Mouse (Mus musculus) left cerebral cortex, adult 6 months (tissue): Measurements from ENCODE around the gene Olfr354. TPM values are rescaled to one million over a fixed set of nuclear protein-coding genes. Genes with fewer than 3 reads are reported as not detected.

ENCODE experiments used
- long read RNA-seq, 2 experiments: library from polyadenylated mRNA; unstranded; transcript quantifications; one replicate each; pipeline ENCODE4 v2.0.0; 2019 to 2020
- polyA plus RNA-seq: library from polyadenylated mRNA; unstranded; fragments of <200 nt; fragmentation: Nextera tagmentation; gene quantifications from 2 replicates; pipeline ENCODE4 v1.2.3, GENCODE M21; 2021

Gene Olfr354
- polyA plus RNA-seq, result not detected in 2 replicates
- long read RNA-seq, experiment 1, result 0 reads
- long read RNA-seq, experiment 2, result 0 reads

GRCm38 (mm10) chr2:36905380-36905779 is at the start of gene Olfr354:
Gene Olfr354 (plus strand): TSS chr2:36905680.

GRCm38 (mm10) chr2:36862560-36862959 is 42.9 kb upstream of the Olfr354 start, which contains the start of gene Olfr351:
Gene Olfr351 (minus strand): TSS chr2:36862660.

GRCm38 (mm10) chr2:36868160-36868559 is 37.3 kb upstream of the Olfr354 start, which contains the start of gene Olfr352:
Gene Olfr352 (plus strand): TSS chr2:36868460.

GRCm38 (mm10) chr2:36892836-36893235 is 12.6 kb upstream of the Olfr354 start, which contains the start of gene Olfr353:
Gene Olfr353 (minus strand): TSS chr2:36892936.

GRCm38 (mm10) chr2:36928797-36929196 is 23.3 kb downstream of the Olfr354 start, which contains the start of gene Olfr355:
Gene Olfr355 (minus strand): TSS chr2:36928897.

GRCm38 (mm10) chr2:36936821-36937220 is 31.3 kb downstream of the Olfr354 start, which contains the start of gene Olfr356:
Gene Olfr356 (plus strand): TSS chr2:36937121.

Other genes with a start within 250 kb of the Olfr354 start
- not detected in 2 replicates for gene Olfr346, start 219.9 kb upstream of the Olfr354 start, polyA plus RNA-seq
- gene Olfr347, start 173.8 kb upstream of the Olfr354 start, polyA plus RNA-seq, result not detected in 2 replicates
- gene Olfr348, start 121.4 kb upstream of the Olfr354 start, polyA plus RNA-seq, result not detected in 2 replicates
- not detected in 2 replicates for gene Olfr50, start 115.1 kb upstream of the Olfr354 start, polyA plus RNA-seq
- not detected in 2 replicates for gene Olfr3, start 88.6 kb upstream of the Olfr354 start, polyA plus RNA-seq
- gene Olfr350, start 59.4 kb upstream of the Olfr354 start, polyA plus RNA-seq, result not detected in 2 replicates
- gene Olfr351, start 43.0 kb upstream of the Olfr354 start, polyA plus RNA-seq, result not detected in 2 replicates
- not detected in 2 replicates for gene Olfr352, start 37.2 kb upstream of the Olfr354 start, polyA plus RNA-seq
- not detected in 2 replicates for gene Olfr353, start 12.7 kb upstream of the Olfr354 start, polyA plus RNA-seq
- gene Olfr355, start 23.2 kb downstream of the Olfr354 start, polyA plus RNA-seq, result not detected in 2 replicates
- gene Olfr356, start 31.4 kb downstream of the Olfr354 start, polyA plus RNA-seq, result not detected in 2 replicates
- not detected in 2 replicates for gene Olfr357, start 88.1 kb downstream of the Olfr354 start, polyA plus RNA-seq
- gene Olfr358, start 103.7 kb downstream of the Olfr354 start, polyA plus RNA-seq, result not detected in 2 replicates
- gene Olfr360, start 160.1 kb downstream of the Olfr354 start, polyA plus RNA-seq, result not detected in 2 replicates
- gene Olfr361, start 183.6 kb downstream of the Olfr354 start, polyA plus RNA-seq, result not detected in 2 replicates
- gene Olfr362, start 212.2 kb downstream of the Olfr354 start, polyA plus RNA-seq, result not detected in 2 replicates
- not detected in 2 replicates for gene Olfr364-ps1, start 233.6 kb downstream of the Olfr354 start, polyA plus RNA-seq